Mouse (Mus musculus): ENCODE results near the gene Alg2. TPM values are rescaled to one million over a fixed set of nuclear protein-coding genes. Genes with fewer than 3 reads are reported as not detected.

Alg2 gene
- polyA plus RNA-seq, 1 experiment from 2014 or later = 89.9 TPM

- Histone ChIP-seq H3K4me3 (replicated peaks) (no peak overlapping the region), H3K4me2 (no peak overlapping the region), H3K4me1 (replicated peaks) (peaks cover 41% of the 10 kb centered on the region), H3K36me3 (no peaks in the 10 kb centered on the region), H3K9me3 (no peaks in the 10 kb centered on the region), H3K27me3 (peaks cover 16% of the 10 kb centered on the region), H3K9ac (replicated peaks) (no peak overlapping the region), H3K27ac (no peak overlapping the region)
- WGBS = 81% methylated on average over 1 of the region's 1 CpGs
- ATAC-seq (ENCODE audit: insufficient number of reproducible peaks, insufficient read depth, low FRiP score, low TSS enrichment, low read depth) = no peak
These were observed 20.0 kb upstream of the Alg2 start for GRCm38 (mm10) chr4:47494137-47494536.

- no peaks in the 10 kb centered on the region for H3K36me3 ChIP-seq
- peaks cover 41% of the 10 kb centered on the region for H3K4me1 ChIP-seq (replicated peaks)
- H3K9me3 ChIP-seq = no peaks in the 10 kb centered on the region
- H3K27ac ChIP-seq = no peak overlapping the region
- H3K4me3 ChIP-seq (replicated peaks) = no peak overlapping the region
- no peak for ATAC-seq (ENCODE audit: insufficient number of reproducible peaks, insufficient read depth, low FRiP score, low TSS enrichment, low read depth)
- peaks cover 15% of the 10 kb centered on the region; the same call in 1 of the 2 replicates for H3K27me3 ChIP-seq
- no peak overlapping the region for H3K4me2 ChIP-seq
- WGBS = 64% methylated on average over 8 of the region's 8 CpGs
- no peak overlapping the region for H3K9ac ChIP-seq (replicated peaks)
These were observed 19.3 kb upstream of the Alg2 start for GRCm38 (mm10) chr4:47493456-47493855.

GRCm38 (mm10) chr4:47492311-47493086, 18.4 kb upstream of the Alg2 start:
- H3K27ac ChIP-seq = no peak overlapping the region; the same call in 1 of the 2 replicates
- no peaks in the 10 kb centered on the region for H3K36me3 ChIP-seq
- H3K4me2 ChIP-seq = no peak overlapping the region
- H3K4me1 ChIP-seq (replicated peaks) = peaks cover 36% of the 10 kb centered on the region
- H3K4me3 ChIP-seq (replicated peaks) = no peak overlapping the region
- H3K9me3 ChIP-seq = no peaks in the 10 kb centered on the region
- WGBS = 29% methylated on average over 12 of the region's 12 CpGs
- H3K9ac ChIP-seq (replicated peaks) = no peak overlapping the region
- peak; percentile 22; the same call in 1 of the 2 replicates for ATAC-seq (ENCODE audit: insufficient number of reproducible peaks, insufficient read depth, low FRiP score, low TSS enrichment, low read depth)
- peaks cover 15% of the 10 kb centered on the region; the same call in 1 of the 2 replicates for H3K27me3 ChIP-seq

GRCm38 (mm10) chr4:47491243-47491642, 17.1 kb upstream of the Alg2 start:
- H3K36me3 ChIP-seq = no peaks in the 10 kb centered on the region
- peaks cover 13% of the 10 kb centered on the region; the same call in 1 of the 2 replicates for H3K27me3 ChIP-seq
- no peak overlapping the region for H3K4me2 ChIP-seq
- H3K9me3 ChIP-seq = no peaks in the 10 kb centered on the region
- H3K4me3 ChIP-seq (replicated peaks) = no peak overlapping the region
- H3K27ac ChIP-seq = no peak overlapping the region
- no peak overlapping the region for H3K9ac ChIP-seq (replicated peaks)
- WGBS = 78% methylated on average over 6 of the region's 6 CpGs
- no peak for ATAC-seq (ENCODE audit: insufficient number of reproducible peaks, insufficient read depth, low FRiP score, low TSS enrichment, low read depth)
- H3K4me1 ChIP-seq (replicated peaks) = peaks cover 36% of the 10 kb centered on the region

- no peaks in the 10 kb centered on the region for H3K9me3 ChIP-seq
- no peak overlapping the region for H3K9ac ChIP-seq (replicated peaks)
- 92% methylated on average over 9 of the region's 9 CpGs for WGBS
- H3K27ac ChIP-seq = no peak overlapping the region
- no peaks in the 10 kb centered on the region for H3K27me3 ChIP-seq
- H3K4me1 ChIP-seq (replicated peaks) = peaks cover 9% of the 10 kb centered on the region
- ATAC-seq (ENCODE audit: insufficient number of reproducible peaks, insufficient read depth, low FRiP score, low TSS enrichment, low read depth) = no peak
- H3K36me3 ChIP-seq = peaks cover 76% of the 10 kb centered on the region
- H3K4me3 ChIP-seq (replicated peaks) = no peak overlapping the region
- H3K4me2 ChIP-seq = no peak overlapping the region
These were observed 6.4 kb upstream of the Alg2 start for GRCm38 (mm10) chr4:47480576-47480975.

GRCm38 (mm10) chr4:47480095-47480494, 6.0 kb upstream of the Alg2 start:
- WGBS = 90% methylated on average over 13 of the region's 13 CpGs

GRCm38 (mm10) chr4:47477539-47477938, 3.4 kb upstream of the Alg2 start:
- H3K27me3 ChIP-seq = no peaks in the 10 kb centered on the region
- no peak for ATAC-seq (ENCODE audit: insufficient number of reproducible peaks, insufficient read depth, low FRiP score, low TSS enrichment, low read depth)
- no peak overlapping the region for H3K4me2 ChIP-seq
- H3K9ac ChIP-seq (replicated peaks) = no peak overlapping the region
- H3K27ac ChIP-seq = no peak overlapping the region
- no peak overlapping the region for H3K4me3 ChIP-seq (replicated peaks)
- H3K36me3 ChIP-seq = peaks cover 59% of the 10 kb centered on the region
- no peaks in the 10 kb centered on the region for H3K9me3 ChIP-seq
- WGBS = 92% methylated on average over 6 of the region's 6 CpGs
- H3K4me1 ChIP-seq (replicated peaks) = peaks cover 21% of the 10 kb centered on the region

More at GRCm38 (mm10) chr4:47480095-47480494, 6.0 kb upstream of the Alg2 start:
- Histone ChIP-seq H3K4me2 (no peak overlapping the region), H3K27ac (no peak overlapping the region), H3K4me3 (replicated peaks) (no peak overlapping the region), H3K9me3 (no peaks in the 10 kb centered on the region), H3K27me3 (no peaks in the 10 kb centered on the region), H3K4me1 (replicated peaks) (peaks cover 13% of the 10 kb centered on the region), H3K9ac (replicated peaks) (no peak overlapping the region), H3K36me3 (peaks cover 76% of the 10 kb centered on the region)
- no peak for ATAC-seq (ENCODE audit: insufficient number of reproducible peaks, insufficient read depth, low FRiP score, low TSS enrichment, low read depth)

- H3K4me2 ChIP-seq = peak overlapping the region; percentile 73
- no peak for ATAC-seq (ENCODE audit: insufficient number of reproducible peaks, insufficient read depth, low FRiP score, low TSS enrichment, low read depth)
- H3K27ac ChIP-seq = peak overlapping the region; percentile 98
- WGBS = 13% methylated on average over 31 of the region's 31 CpGs
- H3K27me3 ChIP-seq = no peaks in the 10 kb centered on the region
- H3K36me3 ChIP-seq = peaks cover 59% of the 10 kb centered on the region
- peak overlapping the region; percentile 84 for H3K9ac ChIP-seq (replicated peaks)
- H3K4me1 ChIP-seq (replicated peaks) = peaks cover 21% of the 10 kb centered on the region
- H3K4me3 ChIP-seq (replicated peaks) = peak overlapping the region; percentile 76
- 0 out of 2 replicates have a peak, but pooled peaks cover 4% of the 10 kb centered on the region for H3K9me3 ChIP-seq
These were observed 854 bp upstream of the Alg2 start for GRCm38 (mm10) chr4:47474730-47475643.

- H3K4me1 ChIP-seq (replicated peaks) = peaks cover 21% of the 10 kb centered on the region
- no peak for ATAC-seq (ENCODE audit: insufficient number of reproducible peaks, insufficient read depth, low FRiP score, low TSS enrichment, low read depth)
- peaks cover 60% of the 10 kb centered on the region for H3K36me3 ChIP-seq
- peak overlapping the region; percentile 84 for H3K9ac ChIP-seq (replicated peaks)
- H3K4me3 ChIP-seq (replicated peaks) = peak overlapping the region; percentile 76
- H3K9me3 ChIP-seq = peaks cover 9% of the 10 kb centered on the region; the same call in 1 of the 2 replicates
- WGBS = 2% methylated on average over 12 of the region's 14 CpGs
- peak overlapping the region; percentile 73 for H3K4me2 ChIP-seq
- H3K27ac ChIP-seq = peak overlapping the region; percentile 98
- no peaks in the 10 kb centered on the region for H3K27me3 ChIP-seq
These were observed 556 bp downstream of the Alg2 start for GRCm38 (mm10) chr4:47473586-47473967.

- no peak overlapping the region for H3K4me2 ChIP-seq
- WGBS = 81% methylated on average over 2 of the region's 2 CpGs
- peaks cover 62% of the 10 kb centered on the region for H3K36me3 ChIP-seq
- H3K4me1 ChIP-seq (replicated peaks) = no peaks in the 10 kb centered on the region
- no peaks in the 10 kb centered on the region for H3K27me3 ChIP-seq
- no peak overlapping the region for H3K4me3 ChIP-seq (replicated peaks)
- H3K9ac ChIP-seq (replicated peaks) = no peak overlapping the region
- H3K9me3 ChIP-seq = peaks cover 20% of the 10 kb centered on the region; the same call in 1 of the 2 replicates
- no peak overlapping the region for H3K27ac ChIP-seq
- no peak for ATAC-seq (ENCODE audit: insufficient number of reproducible peaks, insufficient read depth, low FRiP score, low TSS enrichment, low read depth)
These were observed 6.9 kb downstream of the Alg2 start for GRCm38 (mm10) chr4:47467196-47467595.

All from limb, embryonic 12.5 days (tissue).